Mouse (Mus musculus) kidney, postnatal 25 days (tissue): ENCODE measurements around the gene Pitx3.
"Not testable (repeated sequence)": the region's sequence is repeated elsewhere in the genome, so short reads cannot be mapped to it uniquely, and the experiment has no call there.

ENCODE experiments used
- DNase-seq, 2 experiments: peaks; one replicate each; pipeline ENCODE4 v3.0.0; 2021; ENCODE audit warnings: mixed read lengths in 2 of 2

Gene Pitx3

GRCm38 (mm10) chr19:46131694-46132525, 16.2 kb downstream of the Pitx3 start, which contains the start of gene Elovl3:
Gene Elovl3, plus strand, starts transcription at chr19:46131897.
- peak; percentile 38 to 63 for DNase-seq

GRCm38 (mm10) chr19:46131283-46131682, 16.8 kb downstream of the Pitx3 start:
- DNase-seq: no peak

DNA sequence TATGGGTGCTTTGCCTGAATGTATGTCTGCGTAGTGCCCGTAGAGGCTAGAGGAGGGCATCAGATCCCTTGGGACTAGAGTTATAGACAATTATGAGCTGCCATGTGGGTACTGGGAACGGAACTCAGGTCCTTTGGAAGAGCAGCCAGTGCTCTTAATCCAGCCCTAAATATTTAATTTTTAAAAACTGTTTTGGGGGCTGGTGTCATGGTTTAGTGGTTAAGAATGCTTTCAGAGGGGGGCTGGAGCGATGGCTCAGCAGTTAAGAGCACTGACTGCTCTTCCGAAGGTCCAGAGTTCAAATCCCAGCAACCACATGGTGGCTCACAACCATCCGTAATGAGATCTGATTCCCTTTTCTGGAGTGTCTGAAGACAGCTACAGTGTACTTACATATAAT, 18.4 kb downstream of the Pitx3 start:
- DNase-seq: not testable (repeated sequence)

- no peak for DNase-seq
Observed at GRCm38 (mm10) chr19:46126301-46126700, 21.8 kb downstream of the Pitx3 start.

DNA sequence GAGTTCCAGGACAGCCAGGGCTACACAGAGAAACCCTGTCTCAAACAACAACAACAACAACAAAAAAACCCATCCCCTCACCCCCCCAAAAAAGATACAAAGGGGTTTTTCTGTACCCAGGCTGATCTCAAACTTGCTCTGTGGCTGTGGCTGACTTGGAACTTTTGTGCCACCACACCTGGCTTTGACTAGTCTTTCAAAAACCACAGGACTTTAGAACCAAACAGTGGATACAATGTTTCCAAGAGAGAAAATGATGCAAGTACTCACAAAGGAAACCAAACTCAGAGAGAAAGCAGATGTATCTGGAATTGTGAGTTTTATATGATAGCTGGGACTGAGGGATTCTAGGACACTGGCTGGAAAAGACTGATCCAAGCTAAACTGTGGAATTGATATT, 23.5 kb downstream of the Pitx3 start:
- no peak for DNase-seq

GRCm38 (mm10) chr19:46123876-46124275, 24.2 kb downstream of the Pitx3 start:
- no peak for DNase-seq

DNA sequence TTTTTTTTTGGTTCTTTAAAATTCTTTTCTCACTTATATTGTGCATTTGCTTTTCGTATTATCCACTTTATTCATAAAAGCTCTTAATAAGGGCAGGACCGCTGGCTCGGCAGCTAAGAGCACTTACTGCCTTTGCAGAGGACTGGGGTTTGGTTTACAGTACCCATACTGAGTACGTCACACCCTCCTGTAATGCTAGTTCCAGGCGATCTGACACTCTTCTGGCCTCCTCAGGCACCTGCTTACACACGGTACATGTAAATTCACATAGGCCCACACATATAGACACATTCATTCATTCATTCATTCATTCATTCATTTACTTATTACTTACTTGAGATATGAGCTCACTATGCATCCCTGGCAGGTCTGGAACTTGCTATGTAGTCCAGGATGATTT, 27.3 kb downstream of the Pitx3 start:
- DNase-seq: no peak

- no peak for DNase-seq
Observed at GRCm38 (mm10) chr19:46119458-46119857, 28.7 kb downstream of the Pitx3 start.

DNA sequence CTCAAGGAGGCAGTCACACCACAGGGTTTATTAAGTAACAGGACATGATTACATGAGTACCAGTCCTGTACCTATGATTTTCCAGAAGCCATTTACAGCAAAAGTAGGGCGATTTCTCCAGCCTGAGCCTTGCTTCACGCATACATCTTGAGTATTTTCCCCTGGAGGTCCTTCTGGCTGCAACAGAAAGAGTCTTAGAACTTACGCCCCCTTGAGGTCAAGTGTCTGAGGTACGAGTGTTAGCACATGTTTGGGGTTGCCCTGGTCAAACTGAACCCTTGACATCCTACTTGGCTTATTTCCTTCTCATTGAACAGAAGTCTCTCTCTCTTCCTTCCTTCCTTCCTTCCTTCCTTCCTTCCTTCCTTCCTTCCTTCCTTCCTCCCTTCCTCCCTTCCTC, 33.5 kb downstream of the Pitx3 start:
- no peak for DNase-seq

- no peak for DNase-seq
Observed at GRCm38 (mm10) chr19:46110781-46111180, 37.3 kb downstream of the Pitx3 start.

GRCm38 (mm10) chr19:46110214-46110613, 37.9 kb downstream of the Pitx3 start:
- no peak for DNase-seq

- DNase-seq: no peak
Observed at GRCm38 (mm10) chr19:46104187-46104557, 44.0 kb downstream of the Pitx3 start.

GRCm38 (mm10) chr19:46103437-46104186, 44.5 kb downstream of the Pitx3 start:
- DNase-seq: no peak

GRCm38 (mm10) chr19:46099561-46099960, 48.6 kb downstream of the Pitx3 start:
- DNase-seq: no peak

DNA sequence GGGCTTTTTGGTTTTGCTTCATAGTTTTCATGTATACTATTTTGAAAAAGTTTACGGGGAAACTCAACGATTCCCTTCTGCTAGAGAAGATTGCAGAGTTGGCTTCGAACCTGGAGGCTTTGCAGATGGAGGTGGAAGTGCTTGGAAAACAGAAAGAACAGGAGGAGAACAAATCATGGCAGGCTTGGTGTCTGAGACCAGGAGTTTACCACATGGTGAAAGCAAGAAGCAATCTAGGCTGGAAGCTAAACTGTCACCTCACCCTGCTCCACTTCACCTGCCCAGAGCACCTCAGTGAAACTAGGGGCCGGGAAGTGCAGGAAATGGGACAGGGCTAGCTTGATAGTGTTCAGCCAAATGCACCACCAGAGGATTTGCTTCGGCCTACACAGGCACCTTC, 51.7 kb downstream of the Pitx3 start:
- no peak for DNase-seq

DNA sequence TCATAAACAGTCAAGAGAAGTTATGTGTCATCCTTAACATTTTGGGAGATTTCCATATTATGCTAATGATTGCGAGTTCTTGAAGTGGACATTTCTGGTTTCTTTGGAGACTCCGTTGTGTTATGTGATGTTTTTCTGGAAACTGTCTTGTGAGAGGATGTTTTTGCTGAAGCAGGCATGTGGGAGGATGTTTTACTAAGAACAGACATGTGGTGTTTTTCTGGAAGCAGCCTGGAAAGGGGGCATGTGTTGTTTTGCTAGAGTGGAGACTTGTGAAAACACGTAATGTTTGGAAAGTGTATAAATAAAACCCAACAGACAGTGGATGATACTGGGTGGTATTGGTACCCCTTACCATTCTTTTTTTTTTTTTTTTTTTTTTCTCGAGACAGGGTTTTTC, 52.8 kb downstream of the Pitx3 start:
- DNase-seq: no peak

- no peak for DNase-seq
Observed at GRCm38 (mm10) chr19:46094144-46094543, 54.0 kb downstream of the Pitx3 start.

DNA sequence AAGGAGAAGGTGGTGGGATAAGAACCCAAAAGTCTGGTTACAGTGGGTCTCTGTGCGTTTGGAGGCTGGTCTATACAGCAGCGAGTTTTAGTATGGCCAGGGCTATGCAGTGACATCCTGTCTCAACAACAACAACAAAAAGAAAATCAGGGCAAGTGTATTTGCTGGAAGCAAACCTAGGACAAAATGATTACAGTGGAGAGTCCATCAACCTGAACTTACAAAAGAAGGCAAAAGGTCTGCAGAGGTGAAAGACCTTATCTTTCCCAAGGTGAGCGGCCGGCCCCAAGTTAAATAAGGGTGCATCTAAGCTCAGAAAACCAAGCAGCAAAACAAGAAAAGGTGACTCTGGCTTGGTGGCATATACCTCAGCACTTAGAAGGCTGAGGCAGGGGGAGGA, 56.5 kb downstream of the Pitx3 start:
- no peak for DNase-seq

DNA sequence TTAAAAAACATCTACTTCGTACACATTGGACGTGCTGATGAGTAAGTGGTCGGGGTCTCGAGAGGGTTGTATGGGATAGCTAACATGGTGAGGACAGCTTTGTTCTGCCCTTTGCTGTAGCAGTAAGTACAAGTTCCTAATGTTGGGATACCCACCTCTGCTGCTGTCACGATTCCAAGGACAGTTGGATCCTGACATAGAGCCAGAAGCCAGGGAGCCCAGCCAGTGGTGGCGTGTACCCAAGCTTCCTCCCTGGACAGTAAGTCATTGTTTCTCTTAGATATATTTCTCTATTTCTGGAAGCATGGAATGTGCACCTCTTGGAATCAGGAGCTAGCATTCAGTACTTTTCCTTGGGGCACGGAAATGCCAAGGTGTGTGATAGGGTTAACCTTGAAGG, 60.3 kb downstream of the Pitx3 start:
- peak in 1 of 2 experiments; percentile 13 for DNase-seq

DNA sequence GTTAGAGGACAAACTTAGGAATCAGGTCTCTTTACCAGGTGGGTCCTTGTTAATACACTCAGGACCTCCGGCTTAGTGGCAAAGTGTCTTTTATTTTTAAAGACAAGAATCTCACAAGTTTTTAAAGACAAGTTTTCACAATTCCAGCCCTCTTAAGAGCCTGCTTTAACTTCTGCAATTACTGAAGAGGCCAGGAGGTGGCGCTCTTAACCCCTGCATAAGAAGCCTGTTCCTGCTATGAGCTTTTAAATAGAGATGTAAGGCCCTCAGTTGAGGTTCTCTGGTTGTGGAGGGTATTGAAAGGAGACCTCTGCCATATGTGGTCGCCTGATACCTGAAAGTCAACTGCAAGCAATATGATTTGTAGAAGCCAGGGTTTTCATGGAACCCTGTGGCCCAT, 61.8 kb downstream of the Pitx3 start:
- peak in 1 of 2 experiments; percentile 69 for DNase-seq
